Mouse (Mus musculus) MEL-GATA-1-ER (cell line): ENCODE data around the gene Gjc1.
A peak's percentile ranks its signal among the peaks of the same experiment; 100 is the strongest.

ENCODE experiments used
- DNase-seq: peaks from one replicate; pipeline ENCODE4 v3.0.0-alpha.2; 2012; ENCODE audit warnings: low read depth; ENCODE audit errors: extremely low read depth

Gene Gjc1

DNA sequence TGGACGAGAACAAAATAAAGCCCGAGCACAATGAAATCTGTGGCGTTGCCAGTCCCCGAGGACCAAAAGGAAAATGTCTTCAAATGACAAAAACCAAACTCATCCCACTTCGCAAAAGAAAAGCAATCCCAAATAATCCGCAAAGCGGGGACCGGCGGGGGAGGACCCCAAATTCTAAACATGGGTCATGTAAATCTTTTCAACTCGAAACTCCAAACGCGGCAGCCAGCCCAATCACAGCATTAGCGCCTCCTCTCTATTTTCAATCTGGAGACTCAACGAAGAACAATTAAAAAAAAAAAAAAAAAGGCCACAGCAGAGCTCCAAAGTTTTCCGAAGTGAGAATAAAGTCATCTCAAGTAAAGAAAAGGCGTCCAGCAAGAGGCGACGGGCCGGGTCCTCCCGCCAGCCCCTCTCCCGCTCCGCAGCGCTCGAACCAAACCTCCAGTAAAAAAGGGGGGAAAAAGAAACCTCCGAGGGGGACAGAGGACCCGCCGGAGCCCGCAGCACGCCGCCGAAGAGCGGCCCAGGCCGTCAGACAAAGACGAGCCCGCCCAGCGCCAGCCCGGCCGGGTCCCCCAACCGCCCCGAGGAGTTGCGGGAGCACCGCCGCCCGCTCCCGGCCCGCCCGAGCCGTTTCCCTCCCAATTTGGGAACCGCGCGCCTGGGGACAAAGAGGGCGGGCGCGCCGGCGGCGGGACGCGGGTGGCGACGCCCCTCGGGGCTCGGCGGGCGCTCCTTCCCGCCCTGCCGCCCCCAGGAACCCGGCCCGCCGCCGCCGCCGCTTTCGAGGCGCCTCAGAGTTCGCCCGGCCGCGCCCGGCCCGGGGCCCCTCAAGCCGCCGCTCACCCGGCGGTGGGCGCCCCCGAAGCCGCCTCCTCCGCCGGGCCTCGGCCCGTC lies 1.1 kb downstream of the Gjc1 start:
- DNase-seq, result no peak

- DNase-seq, result no peak
These were observed 4.6 kb downstream of the Gjc1 start for GRCm38 (mm10) chr11:102814881-102815280.

GRCm38 (mm10) chr11:102810721-102811485 lies 8.6 kb downstream of the Gjc1 start:
- no peak for DNase-seq

DNA sequence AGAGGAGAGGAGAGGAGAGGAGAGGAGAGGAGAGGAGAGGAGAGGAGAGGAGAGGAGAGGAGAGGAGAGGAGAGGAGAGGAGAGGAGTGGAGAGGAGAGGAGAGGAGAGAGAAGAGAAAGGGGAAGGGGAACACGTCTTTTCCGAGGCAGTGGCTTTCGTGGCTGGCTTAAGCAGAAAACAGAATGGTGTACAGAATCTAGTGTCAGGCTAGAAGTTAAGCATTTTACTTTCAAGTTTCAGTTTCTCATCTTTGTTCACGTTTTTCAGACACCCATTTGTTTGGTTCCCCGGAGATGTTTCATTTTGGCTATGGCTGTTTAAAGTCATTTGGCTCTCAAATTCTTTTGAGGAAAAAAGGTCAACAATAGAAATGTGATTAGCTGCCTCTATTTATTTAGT lies 11.3 kb downstream of the Gjc1 start:
- no peak for DNase-seq

DNA sequence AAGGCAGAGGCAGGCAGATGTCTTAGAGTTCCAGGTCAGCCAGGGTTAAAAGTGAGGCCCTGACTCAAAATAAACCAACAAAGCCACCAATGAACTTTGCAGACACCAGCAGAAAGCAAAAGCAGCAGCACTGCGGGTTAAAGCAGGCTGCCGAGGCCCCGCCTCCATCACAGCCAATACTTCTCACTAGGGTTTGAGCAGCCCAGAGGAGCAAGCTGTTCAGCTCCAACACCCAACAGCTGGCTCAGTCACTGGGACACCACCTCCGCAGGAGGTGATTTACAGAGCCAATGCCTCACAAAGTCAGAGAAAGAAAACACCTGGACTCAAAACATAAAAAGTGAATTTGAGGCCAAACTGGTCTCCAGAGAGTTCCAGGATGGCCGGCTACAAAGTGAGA lies 16.0 kb downstream of the Gjc1 start:
- no peak for DNase-seq

- no peak for DNase-seq
These were observed 25.3 kb downstream of the Gjc1 start for GRCm38 (mm10) chr11:102794157-102794556.

DNA sequence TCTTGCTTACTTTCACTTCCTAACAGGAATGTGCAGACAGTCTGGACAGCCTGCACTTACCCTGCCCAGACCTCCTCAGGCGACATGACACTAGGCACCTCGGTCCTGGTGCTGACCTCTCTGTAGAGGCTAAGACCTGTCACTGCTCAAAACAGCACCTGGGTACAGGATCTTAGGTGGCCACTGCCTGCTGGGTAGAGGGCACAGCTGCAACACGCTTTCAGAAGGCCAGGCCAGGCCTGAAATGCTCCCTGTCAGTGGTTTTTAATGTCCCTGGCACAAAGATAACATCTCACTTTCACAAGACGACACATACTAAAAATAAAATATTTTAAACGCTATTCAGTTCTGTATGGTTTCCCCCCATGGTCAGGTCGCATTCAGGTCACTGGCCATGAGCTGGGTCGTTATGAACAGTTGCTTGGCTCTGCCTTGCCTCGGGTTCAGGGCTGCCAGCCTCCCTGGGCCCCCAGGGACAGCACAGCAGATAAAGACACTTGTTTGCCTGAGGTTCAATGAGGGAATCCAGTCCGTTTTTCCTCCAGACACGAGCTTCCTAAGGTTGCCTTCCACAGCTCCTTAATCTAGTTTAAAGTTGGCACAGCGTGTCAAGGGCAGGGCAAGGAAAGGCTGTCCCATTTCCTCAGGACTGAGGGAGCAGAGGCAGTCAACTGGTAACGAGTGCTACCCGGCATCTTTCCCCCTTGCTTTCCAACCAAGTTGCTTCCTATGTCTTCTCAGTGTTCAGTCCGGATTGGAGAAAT lies 27.6 kb downstream of the Gjc1 start:
- DNase-seq, result no peak

- no peak for DNase-seq
These were observed 31.8 kb downstream of the Gjc1 start for GRCm38 (mm10) chr11:102787688-102788177.

- DNase-seq, result no peak
These were observed 36.1 kb downstream of the Gjc1 start for GRCm38 (mm10) chr11:102783443-102783842.

- no peak for DNase-seq
These were observed 38.0 kb downstream of the Gjc1 start for GRCm38 (mm10) chr11:102781523-102781922.

DNA sequence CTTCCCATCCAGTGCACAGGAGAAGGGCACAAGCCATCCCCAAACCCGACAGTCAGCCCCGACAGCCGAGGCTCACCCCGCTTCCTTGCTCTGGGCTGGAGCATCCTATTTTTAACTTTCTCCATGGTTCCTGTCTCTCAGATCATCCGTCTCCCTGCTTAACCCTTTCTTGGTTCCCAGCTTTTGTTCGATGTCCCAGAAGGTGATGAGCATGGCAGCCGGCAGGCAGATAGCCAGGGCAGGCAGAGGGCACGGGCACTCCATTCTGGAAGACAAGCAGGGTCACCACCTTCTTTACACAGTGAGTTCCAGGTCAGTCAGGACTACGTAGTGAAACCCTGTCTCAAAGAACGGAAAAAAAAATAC lies 38.5 kb downstream of the Gjc1 start:
- DNase-seq, result no peak

GRCm38 (mm10) chr11:102780271-102780985 lies 39.1 kb downstream of the Gjc1 start:
- peak; percentile 36 for DNase-seq

DNA sequence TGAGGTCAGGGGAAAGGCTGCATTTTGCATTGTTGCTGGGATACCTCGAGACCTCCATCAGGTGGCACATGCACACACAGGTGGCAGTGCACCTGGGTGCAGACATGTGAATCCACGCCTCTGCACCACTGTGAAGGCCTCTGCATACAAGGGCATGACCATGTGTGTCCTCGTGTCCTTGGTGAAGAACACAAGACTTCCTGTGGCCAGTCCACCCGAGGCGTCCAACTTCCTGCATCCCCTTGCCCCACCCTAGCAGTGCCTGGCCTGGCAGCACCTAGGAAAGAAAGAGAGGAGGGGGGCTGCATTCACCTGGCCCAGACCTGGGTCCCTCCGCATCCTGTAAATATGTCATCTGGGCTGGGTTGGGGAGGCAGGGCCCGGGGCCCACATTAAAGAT lies 39.7 kb downstream of the Gjc1 start:
- DNase-seq, result no peak

DNA sequence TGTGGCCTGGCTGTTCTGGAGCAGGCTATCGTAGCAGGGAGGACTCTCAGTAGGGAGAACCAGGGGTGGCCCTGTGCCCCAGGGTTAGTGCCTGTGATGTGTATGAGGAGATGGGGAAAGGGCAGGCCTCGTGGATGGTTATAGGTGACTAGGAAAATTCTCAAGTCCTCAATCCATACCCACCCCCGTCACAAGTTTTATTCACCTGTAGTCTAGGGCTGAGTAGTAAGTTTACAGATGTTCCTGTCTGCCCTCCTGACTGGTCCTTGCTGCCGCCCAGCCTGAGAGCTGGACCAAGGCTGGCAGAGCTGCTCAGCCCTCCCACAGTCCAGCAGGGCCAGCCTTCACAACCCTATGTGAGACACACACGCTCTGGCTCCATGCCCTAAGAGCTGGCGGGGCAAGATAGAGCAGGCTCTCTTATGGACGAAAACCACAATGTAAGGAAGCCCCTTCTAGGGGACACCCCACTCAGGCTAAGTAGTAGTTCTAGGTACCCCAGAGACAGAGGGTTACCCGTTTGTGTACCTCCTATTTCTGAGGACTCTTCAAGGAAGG lies 40.3 kb downstream of the Gjc1 start:
- DNase-seq, result no peak

- DNase-seq, result no peak
These were observed 40.9 kb downstream of the Gjc1 start for GRCm38 (mm10) chr11:102778597-102778996.

- no peak for DNase-seq
These were observed 41.3 kb downstream of the Gjc1 start for GRCm38 (mm10) chr11:102778165-102778564.

GRCm38 (mm10) chr11:102777598-102777997 lies 41.9 kb downstream of the Gjc1 start:
- no peak for DNase-seq

GRCm38 (mm10) chr11:102774621-102775141 lies 44.8 kb downstream of the Gjc1 start:
- DNase-seq, result peak; percentile 80

- DNase-seq, result peak; percentile 57
These were observed 45.5 kb downstream of the Gjc1 start for GRCm38 (mm10) chr11:102773713-102774611.
